Mouse (Mus musculus): ENCODE measurements around the gene Sept3.

GRCm38 (mm10) chr15:82251579-82251978, 23.1 kb upstream of the Sept3 start:
- no peak for TF ChIP-seq GATA1 (IDR thresholded peaks at IDR 0.05; ENCODE audit: borderline replicate concordance, low read length)
- no peak for TF ChIP-seq FLI1 (IDR thresholded peaks at IDR 0.05; ENCODE audit: low read length)
